Mouse (Mus musculus): ENCODE data around the gene Gm42417. TPM values are rescaled to one million over a fixed set of nuclear protein-coding genes. Genes with fewer than 3 reads are reported as not detected.
A peak's percentile ranks its signal among the peaks of the same experiment; 100 is the strongest.

The Gm42417 gene
- polyA plus RNA-seq, 1 experiment from 2014 or later, result 0.50 TPM

- H3K9me3 ChIP-seq, result no peaks in the 10 kb centered on the region
- H3K27me3 ChIP-seq, result peaks cover 34% of the 10 kb centered on the region
- WGBS, result 87% methylated on average over 8 of the region's 8 CpGs
- no peaks in the 10 kb centered on the region for H3K36me3 ChIP-seq (replicated peaks)
- H3K9ac ChIP-seq, result no peak overlapping the region
- H3K4me2 ChIP-seq, result no peak overlapping the region
- H3K4me3 ChIP-seq (replicated peaks), result no peak overlapping the region
- peaks cover 12% of the 10 kb centered on the region for H3K4me1 ChIP-seq
- no peak overlapping the region for H3K27ac ChIP-seq
- no peak for ATAC-seq (ENCODE audit: low FRiP score)
Observed at GRCm38 (mm10) chr1:36573524-36573923, 34.3 kb upstream of the Gm42417 start.

GRCm38 (mm10) chr1:36572709-36573108 is 33.5 kb upstream of the Gm42417 start:
- H3K4me1 ChIP-seq, result peaks cover 12% of the 10 kb centered on the region
- H3K9ac ChIP-seq, result no peak overlapping the region
- no peak for ATAC-seq (ENCODE audit: low FRiP score)
- peaks cover 31% of the 10 kb centered on the region for H3K27me3 ChIP-seq
- H3K9me3 ChIP-seq, result no peaks in the 10 kb centered on the region
- no peak overlapping the region for H3K27ac ChIP-seq
- 69% methylated on average over 1 of the region's 1 CpGs for WGBS
- no peak overlapping the region for H3K4me2 ChIP-seq
- no peaks in the 10 kb centered on the region for H3K36me3 ChIP-seq (replicated peaks)
- H3K4me3 ChIP-seq (replicated peaks), result no peak overlapping the region

GRCm38 (mm10) chr1:36572140-36572700 is 33.0 kb upstream of the Gm42417 start:
- Histone ChIP-seq H3K27ac (no peak overlapping the region), H3K4me1 (peaks cover 12% of the 10 kb centered on the region), H3K4me2 (no peak overlapping the region), H3K9me3 (no peaks in the 10 kb centered on the region), H3K9ac (no peak overlapping the region), H3K27me3 (peaks cover 26% of the 10 kb centered on the region), H3K4me3 (replicated peaks) (no peak overlapping the region), H3K36me3 (replicated peaks) (no peaks in the 10 kb centered on the region)
- ATAC-seq (ENCODE audit: low FRiP score), result no peak
- WGBS, result 77% methylated on average over 2 of the region's 2 CpGs

- H3K36me3 ChIP-seq (replicated peaks), result no peaks in the 10 kb centered on the region
- no peak overlapping the region for H3K27ac ChIP-seq
- H3K9ac ChIP-seq, result no peak overlapping the region
- no peak overlapping the region for H3K4me2 ChIP-seq
- WGBS, result 57% methylated on average over 6 of the region's 6 CpGs
- peaks cover 20% of the 10 kb centered on the region for H3K27me3 ChIP-seq
- no peaks in the 10 kb centered on the region for H3K9me3 ChIP-seq
- no peak overlapping the region for H3K4me3 ChIP-seq (replicated peaks)
- no peak for ATAC-seq (ENCODE audit: low FRiP score)
- H3K4me1 ChIP-seq, result peaks cover 12% of the 10 kb centered on the region
Observed at GRCm38 (mm10) chr1:36571627-36572026, 32.4 kb upstream of the Gm42417 start.

GRCm38 (mm10) chr1:36570320-36570719 is 31.1 kb upstream of the Gm42417 start:
- no peak overlapping the region for H3K4me3 ChIP-seq (replicated peaks)
- H3K9me3 ChIP-seq, result no peaks in the 10 kb centered on the region
- 86% methylated on average over 5 of the region's 5 CpGs for WGBS
- H3K36me3 ChIP-seq (replicated peaks), result no peaks in the 10 kb centered on the region
- peaks cover 5% of the 10 kb centered on the region; the same call in 1 of the 2 replicates for H3K4me1 ChIP-seq
- H3K27ac ChIP-seq, result no peak overlapping the region
- no peak overlapping the region for H3K9ac ChIP-seq
- peaks cover 15% of the 10 kb centered on the region; the same call in 1 of the 2 replicates for H3K27me3 ChIP-seq
- H3K4me2 ChIP-seq, result no peak overlapping the region
- no peak for ATAC-seq (ENCODE audit: low FRiP score)

GRCm38 (mm10) chr1:36569694-36570276 is 30.6 kb upstream of the Gm42417 start:
- Histone ChIP-seq H3K4me2 (no peak overlapping the region), H3K27ac (no peak overlapping the region), H3K9me3 (no peaks in the 10 kb centered on the region), H3K36me3 (replicated peaks) (no peaks in the 10 kb centered on the region), H3K9ac (0 out of 2 replicates have a peak overlapping the region, but pooled peaks have one; percentile 4), H3K4me1 (peaks cover 5% of the 10 kb centered on the region; the same call in 1 of the 2 replicates), H3K27me3 (peaks cover 14% of the 10 kb centered on the region; the same call in 1 of the 2 replicates), H3K4me3 (replicated peaks) (no peak overlapping the region)
- ATAC-seq (ENCODE audit: low FRiP score), result no peak
- WGBS, result 50% methylated on average over 7 of the region's 7 CpGs

- Histone ChIP-seq H3K9ac (no peak overlapping the region), H3K27ac (no peak overlapping the region), H3K27me3 (peaks cover 22% of the 10 kb centered on the region; the same call in 1 of the 2 replicates), H3K4me1 (peaks cover 5% of the 10 kb centered on the region; the same call in 1 of the 2 replicates), H3K9me3 (no peaks in the 10 kb centered on the region), H3K4me2 (no peak overlapping the region), H3K36me3 (replicated peaks) (no peaks in the 10 kb centered on the region), H3K4me3 (replicated peaks) (no peak overlapping the region)
- 84% methylated on average over 4 of the region's 4 CpGs for WGBS
- no peak for ATAC-seq (ENCODE audit: low FRiP score)
Observed at GRCm38 (mm10) chr1:36568776-36569175, 29.5 kb upstream of the Gm42417 start.

- no peak for ATAC-seq (ENCODE audit: low FRiP score)
- H3K4me1 ChIP-seq, result peaks cover 5% of the 10 kb centered on the region; the same call in 1 of the 2 replicates
- no peak overlapping the region for H3K4me2 ChIP-seq
- no peak overlapping the region for H3K9ac ChIP-seq
- H3K4me3 ChIP-seq (replicated peaks), result no peak overlapping the region
- no peak overlapping the region for H3K27ac ChIP-seq
- no peaks in the 10 kb centered on the region for H3K9me3 ChIP-seq
- peaks cover 22% of the 10 kb centered on the region; the same call in 1 of the 2 replicates for H3K27me3 ChIP-seq
- no peaks in the 10 kb centered on the region for H3K36me3 ChIP-seq (replicated peaks)
- WGBS, result 43% methylated on average over 21 of the region's 21 CpGs
Observed at GRCm38 (mm10) chr1:36567818-36568603, 28.8 kb upstream of the Gm42417 start.

GRCm38 (mm10) chr1:36566425-36566824 is 27.2 kb upstream of the Gm42417 start:
- peaks cover 22% of the 10 kb centered on the region; the same call in 1 of the 2 replicates for H3K27me3 ChIP-seq
- no peak overlapping the region for H3K4me3 ChIP-seq (replicated peaks)
- peaks cover 5% of the 10 kb centered on the region; the same call in 1 of the 2 replicates for H3K4me1 ChIP-seq

GRCm38 (mm10) chr1:36564101-36564500 is 24.9 kb upstream of the Gm42417 start:
- Histone ChIP-seq H3K9me3 (no peaks in the 10 kb centered on the region), H3K36me3 (replicated peaks) (no peaks in the 10 kb centered on the region), H3K4me3 (replicated peaks) (no peak overlapping the region), H3K4me2 (no peak overlapping the region), H3K9ac (no peak overlapping the region), H3K27me3 (peaks cover 36% of the 10 kb centered on the region), H3K27ac (no peak overlapping the region), H3K4me1 (peaks cover 7% of the 10 kb centered on the region; the same call in 1 of the 2 replicates)
- no peak for ATAC-seq (ENCODE audit: low FRiP score)
- WGBS, result 80% methylated on average over 6 of the region's 6 CpGs

More at GRCm38 (mm10) chr1:36566425-36566824, 27.2 kb upstream of the Gm42417 start:
- 15% methylated on average over 2 of the region's 2 CpGs for WGBS
- H3K9ac ChIP-seq, result no peak overlapping the region
- H3K4me2 ChIP-seq, result no peak overlapping the region
- ATAC-seq (ENCODE audit: low FRiP score), result no peak
- no peaks in the 10 kb centered on the region for H3K9me3 ChIP-seq
- H3K36me3 ChIP-seq (replicated peaks), result no peaks in the 10 kb centered on the region
- no peak overlapping the region for H3K27ac ChIP-seq

GRCm38 (mm10) chr1:36563632-36564031 is 24.4 kb upstream of the Gm42417 start:
- no peak overlapping the region for H3K4me2 ChIP-seq
- 71% methylated on average over 4 of the region's 4 CpGs for WGBS
- H3K9ac ChIP-seq, result no peak overlapping the region
- H3K4me1 ChIP-seq, result peaks cover 12% of the 10 kb centered on the region
- ATAC-seq (ENCODE audit: low FRiP score), result no peak
- H3K27ac ChIP-seq, result no peak overlapping the region
- peaks cover 39% of the 10 kb centered on the region for H3K27me3 ChIP-seq
- no peak overlapping the region for H3K4me3 ChIP-seq (replicated peaks)
- H3K9me3 ChIP-seq, result no peaks in the 10 kb centered on the region
- H3K36me3 ChIP-seq (replicated peaks), result no peaks in the 10 kb centered on the region

- Histone ChIP-seq H3K9ac (no peak overlapping the region), H3K4me3 (replicated peaks) (no peak overlapping the region), H3K4me2 (no peak overlapping the region), H3K27me3 (peaks cover 35% of the 10 kb centered on the region), H3K9me3 (no peaks in the 10 kb centered on the region), H3K36me3 (replicated peaks) (no peaks in the 10 kb centered on the region), H3K27ac (no peak overlapping the region), H3K4me1 (peaks cover 16% of the 10 kb centered on the region)
- ATAC-seq (ENCODE audit: low FRiP score), result no peak
- 83% methylated on average over 2 of the region's 2 CpGs for WGBS
Observed at GRCm38 (mm10) chr1:36563197-36563596, 24.0 kb upstream of the Gm42417 start.

Measured in forebrain, embryonic 12.5 days (tissue).